Mouse (Mus musculus) kidney, adult 2 months (tissue): ENCODE measurements at regions not wholly inside any gene's neighbourhood (a gene's known extent, or its start where the extent isn't known, plus 50 kb on each side); places are given as distances from the start of the nearest gene placed in this dataset.
A peak's percentile ranks its signal among the peaks of the same experiment; 100 is the strongest.
"Not testable (repeated sequence)": the region's sequence is repeated elsewhere in the genome, so short reads cannot be mapped to it uniquely, and the experiment has no call there.

Experiments
- DNase-seq: peaks from one replicate; pipeline ENCODE4 v3.0.0; 2021
- H3K27ac ChIP-seq: fragments of 200-500 bp; 2 replicates; pipeline ENCODE4 v1.5.1; 2012; ENCODE audit warnings: low read depth, low read length, control low read depth, inconsistent platforms; ENCODE audit not compliant: insufficient read depth
- H3K27me3 ChIP-seq: fragments of 200-500 bp; replicated peaks from 2 replicates; pipeline ENCODE4 v1.6.1; 2012; ENCODE audit warnings: mild to moderate bottlenecking, moderate library complexity, low read length, inconsistent platforms; ENCODE audit not compliant: control insufficient read depth, insufficient read depth
- H3K36me3 ChIP-seq: fragments of 200-500 bp; 2 replicates; pipeline ENCODE4 v1.6.1; 2012; ENCODE audit warnings: mild to moderate bottlenecking, moderate library complexity, low read length, inconsistent platforms; ENCODE audit not compliant: control insufficient read depth, insufficient read depth
- H3K4me1 ChIP-seq: fragments of 200-500 bp; 2 replicates; pipeline ENCODE4 v1.6.1; 2011; ENCODE audit warnings: low read length; ENCODE audit not compliant: control insufficient read depth, insufficient read depth
- H3K4me3 ChIP-seq: fragments of 200-500 bp; 2 replicates; pipeline ENCODE4 v1.5.1; 2011; ENCODE audit warnings: mild to moderate bottlenecking, low read depth, low read length, control low read depth; ENCODE audit not compliant: insufficient read depth
- CTCF ChIP-seq: fragments of 200-500 bp; conservative IDR thresholded peaks from 2 replicates; pipeline ENCODE4 v1.5.1; 2011; ENCODE audit warnings: low read depth, mild to moderate bottlenecking, control low read depth, low read length, moderate library complexity, mixed read lengths; ENCODE audit not compliant: insufficient read depth, insufficient read length
- POLR2A ChIP-seq: fragments of 200-500 bp; IDR thresholded peaks from one replicate; pipeline ENCODE4 v1.6.1; 2011; ENCODE audit warnings: low read depth, low read length, control low read depth
- WGBS: fragments of 180-500 bp; shearing (Covaris S2); methylation state at CpG from one replicate; pipeline ENCODE4 v1.1.7; 2018; 5-methylcytosine and 5-hydroxymethylcytosine counted together

- DNase-seq, result peak; percentile 68
- H3K4me1 ChIP-seq, result no peaks in the 10 kb centered on the region
- TF ChIP-seq POLR2A, result no peak
- TF ChIP-seq CTCF, result no peak
- H3K27me3 ChIP-seq, result no peaks in the 10 kb centered on the region
- 71% methylated on average over 3 of the region's 3 CpGs for WGBS
- H3K36me3 ChIP-seq, result no peaks in the 10 kb centered on the region
- H3K27ac ChIP-seq, result no peak overlapping the region
- no peak overlapping the region for H3K4me3 ChIP-seq
Measured at GRCm38 (mm10) chr14:59055283-59055682, 87.4 kb downstream of the 1700129C05Rik start.

- no peak overlapping the region for H3K27ac ChIP-seq
- no peaks in the 10 kb centered on the region for H3K27me3 ChIP-seq
- no peaks in the 10 kb centered on the region for H3K36me3 ChIP-seq
- no peaks in the 10 kb centered on the region for H3K4me1 ChIP-seq
- H3K4me3 ChIP-seq, result no peak overlapping the region
- DNase-seq, result no peak
- 91% methylated on average over 3 of the region's 3 CpGs for WGBS
- no peak for TF ChIP-seq CTCF
- no peak for TF ChIP-seq POLR2A
Measured at GRCm38 (mm10) chr14:59052421-59052820, 90.3 kb downstream of the 1700129C05Rik start.

- Histone ChIP-seq H3K4me3 (no peak overlapping the region), H3K36me3 (no peaks in the 10 kb centered on the region), H3K27ac (no peak overlapping the region), H3K27me3 (no peaks in the 10 kb centered on the region), H3K4me1 (no peaks in the 10 kb centered on the region)
- no peak for TF ChIP-seq CTCF
- TF ChIP-seq POLR2A, result no peak
- 25% methylated on average over 6 of the region's 6 CpGs for WGBS
- no peak for DNase-seq
Measured at GRCm38 (mm10) chr14:59051478-59051879, 91.2 kb downstream of the 1700129C05Rik start.

- no peak overlapping the region for H3K27ac ChIP-seq
- 87% methylated on average over 7 of the region's 7 CpGs for WGBS
- H3K27me3 ChIP-seq, result no peaks in the 10 kb centered on the region
- TF ChIP-seq POLR2A, result no peak
- TF ChIP-seq CTCF, result no peak
- no peak overlapping the region for H3K4me3 ChIP-seq
- DNase-seq, result no peak
- no peaks in the 10 kb centered on the region for H3K4me1 ChIP-seq
- no peaks in the 10 kb centered on the region for H3K36me3 ChIP-seq
Measured at GRCm38 (mm10) chr14:59045687-59046086, 97.0 kb downstream of the 1700129C05Rik start.

- Histone ChIP-seq H3K36me3 (no peaks in the 10 kb centered on the region), H3K27ac (no peak overlapping the region), H3K4me1 (no peaks in the 10 kb centered on the region), H3K27me3 (no peaks in the 10 kb centered on the region), H3K4me3 (no peak overlapping the region)
- WGBS, result 87% methylated on average over 7 of the region's 7 CpGs
- DNase-seq, result no peak
- TF ChIP-seq CTCF, result no peak
Measured at GRCm38 (mm10) chr14:59045235-59045634, 97.5 kb downstream of the 1700129C05Rik start.

GRCm38 (mm10) chr14:59042152-59042551 is 100.5 kb downstream of the 1700129C05Rik start:
- Histone ChIP-seq H3K36me3 (no peaks in the 10 kb centered on the region), H3K4me1 (no peaks in the 10 kb centered on the region), H3K27me3 (no peaks in the 10 kb centered on the region), H3K27ac (no peak overlapping the region), H3K4me3 (no peak overlapping the region)
- no peak for TF ChIP-seq CTCF
- TF ChIP-seq POLR2A, result no peak
- 98% methylated on average over 2 of the region's 2 CpGs for WGBS
- no peak for DNase-seq

GRCm38 (mm10) chr14:59025757-59026156 is 116.9 kb downstream of the 1700129C05Rik start:
- not testable (repeated sequence) for H3K4me1 ChIP-seq, H3K27me3 ChIP-seq, H3K4me3 ChIP-seq, H3K36me3 ChIP-seq, H3K27ac ChIP-seq
- peak; percentile 91 for DNase-seq
- 49% methylated on average over 9 of the region's 9 CpGs for WGBS

- peaks cover 1% of the 10 kb centered on the region; the same call in 1 of the 2 replicates for H3K27me3 ChIP-seq
- TF ChIP-seq POLR2A, result no peak
- no peaks in the 10 kb centered on the region for H3K4me1 ChIP-seq
- no peak overlapping the region for H3K4me3 ChIP-seq
- WGBS, result 86% methylated on average over 3 of the region's 3 CpGs
- H3K27ac ChIP-seq, result no peak overlapping the region
- no peaks in the 10 kb centered on the region for H3K36me3 ChIP-seq
- no peak for DNase-seq
Measured at GRCm38 (mm10) chr14:59009534-59009933, 133.2 kb downstream of the 1700129C05Rik start.
